ENCODE assay signal across 13 mouse cellular contexts in genomic region chr14:101853722-101854121, GRCm38 (mm10).
DNase-seq lines count a peak whose midpoint lies in the region; ATAC-seq and TF ChIP-seq lines count a peak whose summit lies in the region.
"Had no signal": no experiment of that assay in that cellular context is flagged by ENCODE, and none has a peak within 500 bp of the region (broad histone marks: within the 10 kb centered on the region; RNA-seq: fewer than 3 reads in every experiment).

No protein-coding gene starts in this region.

- DNase-seq in gastrocnemius, adult 18-20 months (ENCODE audit: low spot score), result peak; percentile 52
- DNase-seq in gastrocnemius, postnatal 4 days (ENCODE audit: low spot score in 2 of 2), result no peak
- DNase-seq in 3134 (ENCODE audit: extremely low read depth, insufficient read length, low spot score), result peak; percentile 62
- DNase-seq in liver, embryonic 14.5 days (ENCODE audit: low read depth in 3 of 3, low spot score in 3 of 3), result no peak
- no peak for DNase-seq in embryo, embryonic 10.5 days (ENCODE audit: low spot score)
- DNase-seq: adrenal gland, adult 8-10 months; layer of hippocampus, postnatal 36 days; liver, embryonic 13.5 days had no signal

- H3K4me1 ChIP-seq in intestine, postnatal 0 days (replicated peaks; ENCODE audit: control insufficient read depth, insufficient read depth, low read length), result peaks cover 3% of the 10 kb centered on the region; the same call in 1 of the 2 replicates
- peaks cover 0 to 2% of the 10 kb centered on the region in 2 experiments; a peak in 1 of 4 replicates for H3K4me1 ChIP-seq in liver, embryonic 14.5 days (replicated peaks; ENCODE audit: control insufficient read depth in 2 of 2, insufficient read depth in 2 of 2, low read length in 1 of 2)
- H3K4me1 ChIP-seq in midbrain, embryonic 16.5 days (ENCODE audit: control insufficient read depth, insufficient read depth, low read length), result no peaks in the 10 kb centered on the region
- H3K4me1 ChIP-seq in neural tube, embryonic 15.5 days, result no peaks in the 10 kb centered on the region
- H3K4me1 ChIP-seq: hindbrain, embryonic 15.5 days had no signal

- peak overlapping the region; percentile 32; the same call in 1 of the 2 replicates for H3K4me2 ChIP-seq in intestine, postnatal 0 days (replicated peaks; ENCODE audit: low read depth)
- H3K4me2 ChIP-seq in liver, embryonic 14.5 days (ENCODE audit: low read depth), result 0 out of 2 replicates have a peak overlapping the region, but pooled peaks have one; percentile 3
- H3K4me2 ChIP-seq in midbrain, embryonic 16.5 days (ENCODE audit: low read length), result no peak overlapping the region
- no peak overlapping the region for H3K4me2 ChIP-seq in neural tube, embryonic 15.5 days
- H3K4me2 ChIP-seq: hindbrain, embryonic 15.5 days; liver, embryonic 13.5 days had no signal

- ATAC-seq in intestine, postnatal 0 days, result peak; percentile 94
- ATAC-seq in liver, embryonic 14.5 days (ENCODE audit: insufficient read depth), result no peak
- no peak for ATAC-seq in midbrain, embryonic 16.5 days
- ATAC-seq in neural tube, embryonic 15.5 days (ENCODE audit: low FRiP score), result no peak

- H3K27ac ChIP-seq in intestine, postnatal 0 days (ENCODE audit: low read depth, low read length), result peak overlapping the region; percentile 80
- H3K27ac ChIP-seq in liver, embryonic 14.5 days, result no peak overlapping the region
- no peak overlapping the region for H3K27ac ChIP-seq in midbrain, embryonic 16.5 days (ENCODE audit: low read length)
- no peak overlapping the region for H3K27ac ChIP-seq in neural tube, embryonic 15.5 days (replicated peaks)
- H3K27ac ChIP-seq: hindbrain, embryonic 15.5 days; liver, embryonic 13.5 days; macrophage had no signal

- no peaks in the 10 kb centered on the region for H3K27me3 ChIP-seq in intestine, postnatal 0 days (replicated peaks; ENCODE audit: control insufficient read depth, insufficient read depth, low read length)
- H3K27me3 ChIP-seq in liver, embryonic 14.5 days (ENCODE audit: control insufficient read depth, insufficient read depth, low read length), result no peaks in the 10 kb centered on the region
- no peaks in the 10 kb centered on the region for H3K27me3 ChIP-seq in midbrain, embryonic 16.5 days (ENCODE audit: control insufficient read depth, insufficient read depth, low read depth, low read length)
- no peaks in the 10 kb centered on the region for H3K27me3 ChIP-seq in neural tube, embryonic 15.5 days (replicated peaks)
- H3K27me3 ChIP-seq: hindbrain, embryonic 15.5 days; liver, embryonic 13.5 days had no signal

- H3K9me3 ChIP-seq in intestine, postnatal 0 days (ENCODE audit: control insufficient read depth), result no peaks in the 10 kb centered on the region
- no peaks in the 10 kb centered on the region for H3K9me3 ChIP-seq in liver, embryonic 14.5 days (ENCODE audit: control insufficient read depth, low read length)
- no peaks in the 10 kb centered on the region for H3K9me3 ChIP-seq in midbrain, embryonic 16.5 days (replicated peaks; ENCODE audit: control insufficient read depth, low read length, poor library complexity, severe bottlenecking)
- H3K9me3 ChIP-seq in neural tube, embryonic 15.5 days (replicated peaks), result no peaks in the 10 kb centered on the region
- H3K9me3 ChIP-seq: hindbrain, embryonic 15.5 days; liver, embryonic 13.5 days had no signal

- no peak overlapping the region for H3K9ac ChIP-seq in intestine, postnatal 0 days (ENCODE audit: low read depth, low read length)
- H3K9ac ChIP-seq in liver, embryonic 14.5 days (replicated peaks), result no peak overlapping the region
- no peak overlapping the region for H3K9ac ChIP-seq in midbrain, embryonic 16.5 days (ENCODE audit: low read depth, low read length)
- no peak overlapping the region for H3K9ac ChIP-seq in neural tube, embryonic 15.5 days (replicated peaks)
- H3K9ac ChIP-seq: hindbrain, embryonic 15.5 days; liver, embryonic 13.5 days had no signal

- H3K36me3 ChIP-seq in intestine, postnatal 0 days (ENCODE audit: control insufficient read depth, insufficient read depth), result no peaks in the 10 kb centered on the region
- no peaks in the 10 kb centered on the region for H3K36me3 ChIP-seq in liver, embryonic 14.5 days (replicated peaks; ENCODE audit: control insufficient read depth, insufficient read depth, low read depth)
- H3K36me3 ChIP-seq in midbrain, embryonic 16.5 days (ENCODE audit: control insufficient read depth, insufficient read depth, low read length), result no peaks in the 10 kb centered on the region
- H3K36me3 ChIP-seq in neural tube, embryonic 15.5 days, result no peaks in the 10 kb centered on the region
- H3K36me3 ChIP-seq: hindbrain, embryonic 15.5 days; liver, embryonic 13.5 days had no signal

- H3K4me3 ChIP-seq in intestine, postnatal 0 days (ENCODE audit: low read depth, low read length), result no peak overlapping the region
- H3K4me3 ChIP-seq in liver, embryonic 14.5 days (ENCODE audit: insufficient read depth in 1 of 2, low read depth in 2 of 2, low read length in 2 of 2), result no peak overlapping the region
- no peak overlapping the region for H3K4me3 ChIP-seq in midbrain, embryonic 16.5 days (ENCODE audit: low read depth, low read length)
- no peak overlapping the region for H3K4me3 ChIP-seq in neural tube, embryonic 15.5 days (replicated peaks)
- H3K4me3 ChIP-seq: hindbrain, embryonic 15.5 days; liver, embryonic 13.5 days had no signal

- WGBS in intestine, postnatal 0 days, result 28% methylated on average over 4 of the region's 4 CpGs
- WGBS in liver, embryonic 14.5 days (ENCODE audit: insufficient replicate concordance), result 38% methylated on average over 4 of the region's 4 CpGs
- 76% methylated on average over 4 of the region's 4 CpGs for whole genome bisulfite sequencing in midbrain, embryonic 16.5 days
- WGBS in neural tube, embryonic 15.5 days, result 78% methylated on average over 4 of the region's 4 CpGs

- TF ChIP-seq CTCF in intestine, postnatal 0 days (IDR thresholded peaks at IDR 0.05; ENCODE audit: low read depth), result peak; percentile 26; the same call in 1 of the 2 replicates
- TF ChIP-seq CTCF in liver, embryonic 14.5 days (IDR thresholded peaks at IDR 0.05; ENCODE audit: low read depth), result no peak

- TF ChIP-seq EP300 in liver, embryonic 14.5 days (IDR thresholded peaks at IDR 0.05; ENCODE audit: low read depth), result no peak

Comparison
In these comparisons a context has a peak if more than half of its experiments do, and no peak if none do; other contexts are left out.
1. DNase-seq: peak in gastrocnemius, adult 18-20 months (single experiment) and 3134 (single experiment); none in gastrocnemius, postnatal 4 days (0 of 2), liver, embryonic 14.5 days (0 of 3) and embryo, embryonic 10.5 days (single experiment).
2. H3K4me2 ChIP-seq: peak in intestine, postnatal 0 days (single experiment) and liver, embryonic 14.5 days (single experiment); none in midbrain, embryonic 16.5 days (single experiment) and neural tube, embryonic 15.5 days (single experiment).